Mouse (Mus musculus): ENCODE measurements at regions not wholly inside any gene's neighbourhood (a gene's known extent, or its start where the extent isn't known, plus 50 kb on each side); places are given as distances from the start of the nearest gene placed in this dataset.

DNA sequence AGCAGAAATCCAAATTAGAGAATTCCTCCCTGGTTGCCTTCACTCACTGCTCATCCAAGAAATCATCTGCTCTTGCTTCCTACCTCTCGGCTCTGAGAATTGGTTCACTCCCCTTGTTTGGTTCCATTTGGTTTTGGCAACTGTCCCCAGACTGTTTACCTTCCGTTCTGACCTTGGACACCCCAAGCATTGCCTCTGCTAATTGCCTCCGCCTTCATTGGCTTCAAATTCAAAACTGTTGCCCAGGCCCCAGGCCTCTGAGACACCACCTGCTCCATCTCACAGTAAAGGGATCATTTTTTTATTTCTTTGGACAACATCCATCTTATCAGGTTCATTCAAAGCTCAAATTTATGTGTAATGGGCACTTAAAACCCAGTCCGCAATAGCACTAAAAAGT is 93.1 kb upstream of the BC052040 start:
- WGBS (ENCODE audit: insufficient replicate concordance), result 56% methylated on average over 4 of the region's 4 CpGs
- Histone ChIP-seq H3K4me3 (ENCODE audit: low read depth, low read length) (no peak overlapping the region), H3K36me3 (replicated peaks; ENCODE audit: insufficient read depth, low read length) (no peaks in the 10 kb centered on the region), H3K9me3 (ENCODE audit: low read length) (no peaks in the 10 kb centered on the region), H3K4me1 (ENCODE audit: insufficient read depth) (no peaks in the 10 kb centered on the region), H3K27me3 (ENCODE audit: insufficient read depth, low read length) (no peaks in the 10 kb centered on the region), H3K27ac (ENCODE audit: low read depth) (no peak overlapping the region), H3K4me2 (ENCODE audit: low read depth, low read length) (no peak overlapping the region), H3K9ac (replicated peaks) (no peak overlapping the region)
- ATAC-seq, result no peak
- TF ChIP-seq EP300 (IDR thresholded peaks at IDR 0.05; ENCODE audit: low read depth), result no peak
- no peak for TF ChIP-seq CTCF (IDR thresholded peaks at IDR 0.05; ENCODE audit: low read depth)
- peak; percentile 22 for DNase-seq

DNA sequence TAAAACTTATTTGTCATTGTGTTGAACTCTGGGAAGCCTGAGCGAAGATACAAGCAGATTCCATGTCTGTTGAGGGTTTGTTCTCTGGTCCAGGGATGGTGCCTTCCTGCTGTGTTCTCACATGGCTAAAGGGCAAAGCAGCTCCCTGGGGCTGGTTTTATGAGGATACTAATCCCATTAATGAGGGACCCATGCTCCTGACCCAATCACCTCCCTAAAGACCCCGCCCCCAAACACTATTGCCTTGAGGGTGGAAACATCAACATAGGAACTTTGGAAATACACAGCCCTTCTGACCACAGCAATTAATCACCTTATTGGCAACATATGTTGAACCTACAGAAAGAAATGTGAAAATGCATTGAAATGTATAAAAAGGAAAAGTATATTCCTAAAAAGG is 88.5 kb upstream of the BC052040 start:
- no peaks in the 10 kb centered on the region for H3K36me3 ChIP-seq (replicated peaks; ENCODE audit: insufficient read depth, low read length)
- no peak overlapping the region for H3K27ac ChIP-seq (ENCODE audit: low read depth)
- WGBS (ENCODE audit: insufficient replicate concordance), result 79% methylated on average over 2 of the region's 2 CpGs
- H3K9ac ChIP-seq (replicated peaks), result no peak overlapping the region
- DNase-seq, result no peak
- no peak for ATAC-seq
- H3K4me2 ChIP-seq (ENCODE audit: low read depth, low read length), result no peak overlapping the region
- H3K4me3 ChIP-seq (ENCODE audit: low read depth, low read length), result no peak overlapping the region
- no peaks in the 10 kb centered on the region for H3K9me3 ChIP-seq (ENCODE audit: low read length)
- TF ChIP-seq CTCF (IDR thresholded peaks at IDR 0.05; ENCODE audit: low read depth) (no peak), EP300 (IDR thresholded peaks at IDR 0.05; ENCODE audit: low read depth) (no peak)
- no peaks in the 10 kb centered on the region for H3K27me3 ChIP-seq (ENCODE audit: insufficient read depth, low read length)
- no peaks in the 10 kb centered on the region for H3K4me1 ChIP-seq (ENCODE audit: insufficient read depth)

- 76% methylated on average over 2 of the region's 2 CpGs for WGBS (ENCODE audit: insufficient replicate concordance)
- Histone ChIP-seq H3K27ac (ENCODE audit: low read depth) (no peak overlapping the region), H3K4me1 (ENCODE audit: insufficient read depth) (no peaks in the 10 kb centered on the region), H3K36me3 (replicated peaks; ENCODE audit: insufficient read depth, low read length) (no peaks in the 10 kb centered on the region), H3K27me3 (ENCODE audit: insufficient read depth, low read length) (no peaks in the 10 kb centered on the region), H3K4me3 (ENCODE audit: low read depth, low read length) (no peak overlapping the region), H3K4me2 (ENCODE audit: low read depth, low read length) (no peak overlapping the region), H3K9ac (replicated peaks) (no peak overlapping the region), H3K9me3 (ENCODE audit: low read length) (no peaks in the 10 kb centered on the region)
- ATAC-seq (no peak), DNase-seq (no peak)
- TF ChIP-seq EP300 (IDR thresholded peaks at IDR 0.05; ENCODE audit: low read depth) (no peak), CTCF (IDR thresholded peaks at IDR 0.05; ENCODE audit: low read depth) (no peak)
Measured at GRCm38 (mm10) chr2:115499904-115500303, 81.6 kb upstream of the BC052040 start.

- Histone ChIP-seq H3K9ac (replicated peaks) (no peak overlapping the region), H3K27me3 (ENCODE audit: insufficient read depth, low read length) (no peaks in the 10 kb centered on the region), H3K27ac (ENCODE audit: low read depth) (no peak overlapping the region), H3K9me3 (ENCODE audit: low read length) (no peaks in the 10 kb centered on the region), H3K4me2 (ENCODE audit: low read depth, low read length) (no peak overlapping the region), H3K4me1 (ENCODE audit: insufficient read depth) (peaks cover 5% of the 10 kb centered on the region), H3K36me3 (replicated peaks; ENCODE audit: insufficient read depth, low read length) (no peaks in the 10 kb centered on the region), H3K4me3 (ENCODE audit: low read depth, low read length) (no peak overlapping the region)
- TF ChIP-seq CTCF (IDR thresholded peaks at IDR 0.05; ENCODE audit: low read depth), result no peak
- TF ChIP-seq EP300 (IDR thresholded peaks at IDR 0.05; ENCODE audit: low read depth), result no peak
- 62% methylated on average over 10 of the region's 10 CpGs for WGBS (ENCODE audit: insufficient replicate concordance)
- DNase-seq, result no peak
- no peak for ATAC-seq
Measured at GRCm38 (mm10) chr2:115509527-115509926, 72.0 kb upstream of the BC052040 start.

DNA sequence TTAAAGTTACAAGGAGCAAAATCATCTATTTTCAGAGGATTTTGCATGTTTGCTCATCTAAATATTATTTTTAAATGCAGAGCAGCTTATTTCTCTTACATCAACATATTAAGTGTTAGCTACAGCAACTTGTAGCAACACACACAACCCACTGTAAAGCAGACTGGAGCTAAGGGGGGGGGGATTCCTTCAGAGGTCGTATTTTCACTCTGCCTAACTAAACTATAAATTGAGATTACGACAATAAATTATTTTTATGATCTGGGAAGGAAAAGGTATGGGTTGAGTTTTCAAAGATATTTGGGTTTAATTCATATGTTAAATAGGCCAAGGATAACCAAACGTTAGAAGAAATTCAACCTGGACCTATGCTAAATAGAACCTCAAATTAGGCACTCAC is 70.4 kb upstream of the BC052040 start:
- Histone ChIP-seq H3K27me3 (ENCODE audit: insufficient read depth, low read length) (no peaks in the 10 kb centered on the region), H3K4me1 (ENCODE audit: insufficient read depth) (peaks cover 5% of the 10 kb centered on the region), H3K9ac (replicated peaks) (no peak overlapping the region), H3K36me3 (replicated peaks; ENCODE audit: insufficient read depth, low read length) (no peaks in the 10 kb centered on the region), H3K9me3 (ENCODE audit: low read length) (no peaks in the 10 kb centered on the region), H3K4me3 (ENCODE audit: low read depth, low read length) (no peak overlapping the region), H3K27ac (ENCODE audit: low read depth) (no peak overlapping the region), H3K4me2 (ENCODE audit: low read depth, low read length) (no peak overlapping the region)
- no peak for DNase-seq
- TF ChIP-seq EP300 (IDR thresholded peaks at IDR 0.05; ENCODE audit: low read depth) (no peak), CTCF (IDR thresholded peaks at IDR 0.05; ENCODE audit: low read depth) (no peak)
- WGBS (ENCODE audit: insufficient replicate concordance), result 72% methylated on average over 3 of the region's 3 CpGs
- ATAC-seq, result no peak

GRCm38 (mm10) chr2:115511612-115512525 is 69.6 kb upstream of the BC052040 start:
- no peak for ATAC-seq
- no peak overlapping the region for H3K9ac ChIP-seq (replicated peaks)
- H3K4me2 ChIP-seq (ENCODE audit: low read depth, low read length), result no peak overlapping the region
- no peak for DNase-seq
- H3K36me3 ChIP-seq (replicated peaks; ENCODE audit: insufficient read depth, low read length), result no peaks in the 10 kb centered on the region
- no peak overlapping the region for H3K27ac ChIP-seq (ENCODE audit: low read depth)
- no peak for TF ChIP-seq CTCF (IDR thresholded peaks at IDR 0.05; ENCODE audit: low read depth)
- TF ChIP-seq EP300 (IDR thresholded peaks at IDR 0.05; ENCODE audit: low read depth), result no peak
- no peaks in the 10 kb centered on the region for H3K27me3 ChIP-seq (ENCODE audit: insufficient read depth, low read length)
- peaks cover 5% of the 10 kb centered on the region for H3K4me1 ChIP-seq (ENCODE audit: insufficient read depth)
- WGBS (ENCODE audit: insufficient replicate concordance), result 77% methylated on average over 14 of the region's 14 CpGs
- no peak overlapping the region for H3K4me3 ChIP-seq (ENCODE audit: low read depth, low read length)
- H3K9me3 ChIP-seq (ENCODE audit: low read length), result no peaks in the 10 kb centered on the region
